Mouse (Mus musculus) limb, embryonic 12.5 days (tissue): Measurements from ENCODE around the gene Olfr818. TPM values are rescaled to one million over a fixed set of nuclear protein-coding genes. Genes with fewer than 3 reads are reported as not detected.
"Not testable (repeated sequence)": the region's sequence is repeated elsewhere in the genome, so short reads cannot be mapped to it uniquely, and the experiment has no call there.

ENCODE experiments used
- ATAC-seq: fragments of 200-750 bp; cut with Nextera tagmentation; 2 replicates; pipeline ENCODE4 v1.8.0; 2017; ENCODE audit warnings: low read depth, moderate TSS enrichment; ENCODE audit not compliant: insufficient number of reproducible peaks, insufficient read depth, low FRiP score, low TSS enrichment
- H3K27ac ChIP-seq: fragments of 300-500 bp; sonication (generic); 2 replicates; pipeline ENCODE4 v1.5.1; 2016; ENCODE audit warnings: mild to moderate bottlenecking, moderate library complexity
- H3K27me3 ChIP-seq: fragments of 300-500 bp; sonication (generic); 2 replicates; pipeline ENCODE4 v1.6.1; 2016; ENCODE audit warnings: mild to moderate bottlenecking, moderate library complexity
- H3K36me3 ChIP-seq: fragments of 300-500 bp; sonication (generic); 2 replicates; pipeline ENCODE4 v1.6.1; 2016; ENCODE audit warnings: mild to moderate bottlenecking, moderate library complexity
- H3K4me1 ChIP-seq: fragments of 300-500 bp; sonication (generic); replicated peaks from 2 replicates; pipeline ENCODE4 v1.6.1; 2016
- H3K4me2 ChIP-seq: fragments of 300-500 bp; sonication (generic); 2 replicates; pipeline ENCODE4 v1.6.1; 2016; ENCODE audit warnings: mild to moderate bottlenecking, moderate library complexity
- H3K4me3 ChIP-seq: fragments of 300-500 bp; sonication (generic); replicated peaks from 2 replicates; pipeline ENCODE4 v1.5.1; 2016; ENCODE audit warnings: mild to moderate bottlenecking
- H3K9ac ChIP-seq: fragments of 300-500 bp; sonication (generic); replicated peaks from 2 replicates; pipeline ENCODE4 v1.6.1; 2016; ENCODE audit warnings: mild to moderate bottlenecking, moderate library complexity
- H3K9me3 ChIP-seq: fragments of 300-500 bp; sonication (generic); 2 replicates; pipeline ENCODE4 v1.6.1; 2016; ENCODE audit warnings: mild to moderate bottlenecking, moderate library complexity
- WGBS: fragments of 180-500 bp; shearing (Covaris S2); methylation state at CpG from one replicate; pipeline ENCODE4 v1.1.7; 2016; 5-methylcytosine and 5-hydroxymethylcytosine counted together
- polyA plus RNA-seq: library from polyadenylated mRNA; unstranded; fragments of >200 nt; fragmentation: Nextera tagmentation; extraction: Ambion mirVana; gene quantifications from 2 replicates; pipeline ENCODE4 v1.2.1, GENCODE M21; 2016

Gene Olfr818
- polyA plus RNA-seq: not detected in 2 replicates

DNA sequence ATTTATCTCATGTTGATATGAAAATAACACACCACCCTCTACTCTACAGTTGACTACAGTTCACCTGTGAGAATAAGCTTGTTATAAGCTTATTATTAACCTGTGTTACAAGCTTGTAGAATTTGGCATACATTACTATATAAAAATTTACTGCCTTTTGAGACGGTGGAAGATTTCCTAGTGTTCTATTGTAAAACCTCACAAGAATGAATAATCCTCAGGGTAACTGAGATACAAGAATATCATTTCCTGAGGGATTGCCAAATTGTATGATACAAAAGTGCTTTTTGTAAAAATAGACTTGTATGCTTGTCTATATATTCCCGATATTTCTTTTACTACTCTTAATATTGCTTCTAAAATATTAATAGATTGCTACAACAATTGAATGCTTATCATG, at the start of gene Olfr818:
TSS of gene Olfr818 (minus strand) at position 101 of the 400 bp plus-strand sequence.
- no peak within 1 kb of the TSS for H3K4me2 ChIP-seq
- no peak within 1 kb of the TSS for H3K27ac ChIP-seq
- no peaks in the 10 kb centered on the region for H3K4me1 ChIP-seq
- ATAC-seq: no peak
- no peaks in the 10 kb centered on the region for H3K27me3 ChIP-seq
- 89% methylated on average over 2 of the region's 2 CpGs for WGBS
- H3K9me3 ChIP-seq: no peaks in the 10 kb centered on the region
- no peak within 1 kb of the TSS for H3K4me3 ChIP-seq
- H3K36me3 ChIP-seq: no peaks in the 10 kb centered on the region
- H3K9ac ChIP-seq: no peak within 1 kb of the TSS

DNA sequence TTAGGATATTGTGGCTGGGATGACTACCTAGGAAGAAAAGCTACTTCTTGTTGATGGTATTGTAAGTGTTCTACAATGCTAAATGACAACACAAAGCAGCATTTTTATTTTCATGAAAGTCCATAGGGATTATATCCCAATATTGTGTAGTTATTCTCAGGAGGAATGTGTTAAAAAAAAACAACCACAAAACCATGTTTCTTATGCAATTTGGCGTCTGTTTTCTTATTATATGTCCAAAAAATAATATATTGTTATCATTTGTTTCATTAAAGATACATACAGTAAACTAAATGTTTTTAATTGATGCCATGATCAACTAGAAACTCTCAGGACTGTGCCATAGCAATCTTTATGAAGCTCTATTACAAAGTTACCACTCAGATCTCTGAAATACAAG, 36.1 kb upstream of the Olfr818 start, which contains the start of gene Gm10310:
TSS of gene Gm10310 (minus strand) at position 101 of the 400 bp plus-strand sequence.
- not testable (repeated sequence) for H3K9me3 ChIP-seq, H3K27ac ChIP-seq, H3K36me3 ChIP-seq, ATAC-seq, H3K4me1 ChIP-seq, H3K9ac ChIP-seq, H3K4me3 ChIP-seq, H3K4me2 ChIP-seq, H3K27me3 ChIP-seq
- no CpG with 5 or more reads among the region's 1 CpGs for WGBS

- not testable (repeated sequence) for ATAC-seq, H3K4me2 ChIP-seq, H3K9me3 ChIP-seq, H3K27ac ChIP-seq, H3K9ac ChIP-seq, H3K36me3 ChIP-seq, H3K4me1 ChIP-seq, H3K27me3 ChIP-seq, H3K4me3 ChIP-seq
- WGBS: no CpG with 5 or more reads among the region's 3 CpGs
Observed at GRCm38 (mm10) chr10:129981867-129982266, 33.0 kb upstream of the Olfr818 start.

DNA sequence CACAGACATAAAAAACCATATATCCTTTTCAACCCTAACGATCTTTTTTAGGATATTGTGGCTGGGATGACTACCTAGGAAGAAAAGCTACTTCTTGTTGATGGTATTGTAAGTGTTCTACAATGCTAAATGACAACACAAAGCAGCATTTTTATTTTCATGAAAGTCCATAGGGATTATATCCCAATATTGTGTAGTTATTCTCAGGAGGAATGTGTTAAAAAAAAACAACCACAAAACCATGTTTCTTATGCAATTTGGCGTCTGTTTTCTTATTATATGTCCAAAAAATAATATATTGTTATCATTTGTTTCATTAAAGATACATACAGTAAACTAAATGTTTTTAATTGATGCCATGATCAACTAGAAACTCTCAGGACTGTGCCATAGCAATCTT, 27.1 kb upstream of the Olfr818 start, which contains the start of gene Olfr247:
TSS of gene Olfr247 (minus strand) at position 101 of the 400 bp plus-strand sequence.
- H3K27me3 ChIP-seq, H3K4me2 ChIP-seq, H3K9ac ChIP-seq, H3K4me3 ChIP-seq, ATAC-seq, H3K27ac ChIP-seq, H3K36me3 ChIP-seq, H3K4me1 ChIP-seq, H3K9me3 ChIP-seq: not testable (repeated sequence)
- no CpG with 5 or more reads among the region's 2 CpGs for WGBS

DNA sequence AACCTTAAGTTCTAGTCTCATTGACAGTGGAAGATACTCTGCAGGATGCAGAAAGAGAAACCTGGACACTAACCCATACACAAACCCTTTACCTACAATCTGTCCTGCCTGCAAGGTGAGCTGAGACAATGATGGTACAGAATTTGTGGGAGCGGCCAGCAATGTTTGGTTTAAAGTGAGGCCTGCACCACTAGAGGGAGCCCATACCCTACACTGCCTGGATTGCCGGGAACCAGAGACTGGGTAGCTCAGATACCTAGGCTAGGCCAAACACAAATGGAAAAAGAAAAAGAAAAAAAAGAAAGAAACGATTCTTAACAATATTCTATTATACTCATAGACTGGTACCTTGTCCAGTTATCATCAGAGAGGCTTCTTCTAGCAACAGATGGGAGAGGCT, 24.1 kb upstream of the Olfr818 start:
- H3K4me2 ChIP-seq, H3K27me3 ChIP-seq, H3K9ac ChIP-seq, H3K9me3 ChIP-seq, H3K27ac ChIP-seq, H3K4me3 ChIP-seq, H3K36me3 ChIP-seq, ATAC-seq, H3K4me1 ChIP-seq: not testable (repeated sequence)
- WGBS: no CpG with 5 or more reads among the region's 3 CpGs

GRCm38 (mm10) chr10:129967166-129967565, 18.3 kb upstream of the Olfr818 start, which contains the start of gene Olfr819:
Gene Olfr819, minus strand, starts transcription at chr10:129967266.
- not testable (repeated sequence) for ATAC-seq, H3K9me3 ChIP-seq, H3K36me3 ChIP-seq, H3K9ac ChIP-seq, H3K27ac ChIP-seq, H3K27me3 ChIP-seq, H3K4me2 ChIP-seq, H3K4me1 ChIP-seq, H3K4me3 ChIP-seq
- WGBS: 71% methylated on average over 2 of the region's 2 CpGs

DNA sequence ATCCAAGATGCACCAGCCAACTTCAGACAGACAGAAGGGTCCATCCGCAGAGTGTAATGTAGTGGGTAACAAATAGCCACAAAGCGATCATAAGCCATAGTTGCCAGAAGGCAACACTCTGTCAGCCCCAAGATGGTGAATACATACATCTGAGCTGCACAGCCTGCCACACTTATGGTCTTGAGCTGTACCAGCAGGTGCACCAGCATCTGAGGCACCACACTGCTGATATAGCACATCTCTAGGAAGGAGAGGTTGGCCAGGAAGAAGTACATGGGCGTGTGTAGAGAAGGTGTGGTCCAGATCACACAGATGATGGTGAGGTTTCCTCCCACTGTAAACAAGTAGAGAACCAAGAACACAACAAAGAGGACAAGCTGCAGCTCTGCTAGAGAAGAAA, 17.3 kb upstream of the Olfr818 start:
- not testable (repeated sequence) for H3K4me3 ChIP-seq, H3K4me1 ChIP-seq, H3K4me2 ChIP-seq, H3K27me3 ChIP-seq, H3K9ac ChIP-seq, H3K36me3 ChIP-seq, H3K9me3 ChIP-seq, ATAC-seq, H3K27ac ChIP-seq
- 95% methylated on average over 2 of the region's 3 CpGs for WGBS

- no peak within 1 kb of the TSS for H3K9ac ChIP-seq
- WGBS: 59% methylated on average over 1 of the region's 1 CpGs
- ATAC-seq: no peak
- H3K4me2 ChIP-seq: no peak within 1 kb of the TSS
- no peaks in the 10 kb centered on the region for H3K36me3 ChIP-seq
- H3K27me3 ChIP-seq: no peaks in the 10 kb centered on the region
- H3K9me3 ChIP-seq: no peaks in the 10 kb centered on the region
- no peak within 1 kb of the TSS for H3K4me3 ChIP-seq
- H3K27ac ChIP-seq: no peak within 1 kb of the TSS
- no peaks in the 10 kb centered on the region for H3K4me1 ChIP-seq
Observed at GRCm38 (mm10) chr10:129915497-129915896, 33.4 kb downstream of the Olfr818 start, which contains the start of gene Olfr816. Gene Olfr816, minus strand, starts transcription at chr10:129915597.

- not testable (repeated sequence) for H3K36me3 ChIP-seq, H3K4me2 ChIP-seq, H3K27ac ChIP-seq, H3K4me1 ChIP-seq, H3K4me3 ChIP-seq, H3K9me3 ChIP-seq, H3K9ac ChIP-seq, ATAC-seq, H3K27me3 ChIP-seq
- 57% methylated on average over 1 of the region's 1 CpGs for WGBS
Observed at GRCm38 (mm10) chr10:129905767-129906166, 43.1 kb downstream of the Olfr818 start, which contains the start of gene Olfr815. Gene Olfr815, minus strand, starts transcription at chr10:129905867.

Other genes with a start within 250 kb of the Olfr818 start
- gene Olfr804, start 245.9 kb downstream of the Olfr818 start, polyA plus RNA-seq: not detected in 2 replicates
- gene Olfr805, start 219.7 kb downstream of the Olfr818 start, polyA plus RNA-seq: not detected in 2 replicates
- gene Olfr806, start 207.2 kb downstream of the Olfr818 start, polyA plus RNA-seq: not detected in 2 replicates
- gene Olfr807, start 191.3 kb downstream of the Olfr818 start, polyA plus RNA-seq: not detected in 2 replicates
- gene Olfr808, start 183.6 kb downstream of the Olfr818 start, polyA plus RNA-seq: not detected in 2 replicates
- gene Olfr809, start 174.5 kb downstream of the Olfr818 start, polyA plus RNA-seq: not detected in 2 replicates
- gene Olfr810, start 154.2 kb downstream of the Olfr818 start, polyA plus RNA-seq: not detected in 2 replicates
- not detected in 2 replicates for gene Olfr811, start 144.7 kb downstream of the Olfr818 start, polyA plus RNA-seq
- gene Olfr812, start 103.0 kb downstream of the Olfr818 start, polyA plus RNA-seq: not detected in 2 replicates
- not detected in 2 replicates for gene Olfr813, start 93.7 kb downstream of the Olfr818 start, polyA plus RNA-seq
- gene Olfr814, start 69.2 kb downstream of the Olfr818 start, polyA plus RNA-seq: not detected in 2 replicates
- gene Olfr815, start 43.2 kb downstream of the Olfr818 start, polyA plus RNA-seq: not detected in 2 replicates
- gene Olfr816, start 33.5 kb downstream of the Olfr818 start, polyA plus RNA-seq: not detected in 2 replicates
- not detected in 2 replicates for gene Olfr819, start 18.2 kb upstream of the Olfr818 start, polyA plus RNA-seq
- gene Olfr247, start 27.0 kb upstream of the Olfr818 start, polyA plus RNA-seq: not detected in 2 replicates
- not detected in 2 replicates for gene Gm10310, start 36.0 kb upstream of the Olfr818 start, polyA plus RNA-seq
- gene Olfr820, start 63.5 kb upstream of the Olfr818 start, polyA plus RNA-seq: not detected in 2 replicates
- gene Olfr821, start 81.2 kb upstream of the Olfr818 start, polyA plus RNA-seq: not detected in 2 replicates
- gene Olfr822, start 122.1 kb upstream of the Olfr818 start, polyA plus RNA-seq: not detected in 2 replicates
- gene Olfr823, start 166.3 kb upstream of the Olfr818 start, polyA plus RNA-seq: not detected in 2 replicates
- gene Olfr824, start 180.9 kb upstream of the Olfr818 start, polyA plus RNA-seq: not detected in 2 replicates
- gene Olfr825, start 217.7 kb upstream of the Olfr818 start, polyA plus RNA-seq: not detected in 2 replicates
- gene Olfr826, start 235.1 kb upstream of the Olfr818 start, polyA plus RNA-seq: not detected in 2 replicates